Mouse (Mus musculus) ovary, adult 2 months (tissue): ENCODE measurements around the gene Ppih. TPM values are rescaled to one million over a fixed set of nuclear protein-coding genes. Genes with fewer than 3 reads are reported as not detected.

Experiments
- polyA plus RNA-seq: library from polyadenylated mRNA; depleted of rRNA; stranded (reverse); fragments of >200 nt; gene quantifications from 2 replicates; pipeline ENCODE4 v1.2.3, GENCODE M21; 2012; rRNA removed

Ppih gene
- polyA plus RNA-seq, result 3.3 and 7.1 TPM in 2 replicates

GRCm38 (mm10) chr4:119320131-119320830 is at the start of gene Ppih:
Ppih (minus strand) TSS chr4:119320546.

GRCm38 (mm10) chr4:119294415-119295133 is 25.8 kb downstream of the Ppih start, which contains the start of gene Ybx1:
Ybx1 (minus strand) TSS chr4:119294604.

GRCm38 (mm10) chr4:119255351-119255750 is 65.0 kb downstream of the Ppih start, which contains the start of gene Cldn19:
Cldn19 (plus strand) TSS chr4:119255414.

Other genes with a start within 250 kb of the Ppih start
- gene Slc2a1, start 211.8 kb downstream of the Ppih start, polyA plus RNA-seq, result 82.8 and 83.3 TPM in 2 replicates
- gene Zfp691, start 146.4 kb downstream of the Ppih start, polyA plus RNA-seq, result 16.9 and 24.8 TPM in 2 replicates
- gene Ermap, start 130.5 kb downstream of the Ppih start, polyA plus RNA-seq, result 0.77 and 0.98 TPM in 2 replicates
- 37.2 and 44.2 TPM in 2 replicates for gene Svbp, start 125.2 kb downstream of the Ppih start, polyA plus RNA-seq
- gene Tmem269, start 102.3 kb downstream of the Ppih start, polyA plus RNA-seq, result 1.6 and 2.2 TPM in 2 replicates
- 5.4 and 6.9 TPM in 2 replicates for gene AU022252, start 87.8 kb downstream of the Ppih start, polyA plus RNA-seq
- 95.6 and 125 TPM in 2 replicates for gene P3h1, start 87.6 kb downstream of the Ppih start, polyA plus RNA-seq
- 0.10 and 0.11 TPM in 2 replicates for gene Cldn19, start 65.1 kb downstream of the Ppih start, polyA plus RNA-seq
- 455 and 561 TPM in 2 replicates for gene Ybx1, start 25.9 kb downstream of the Ppih start, polyA plus RNA-seq
- gene Ccdc30, start 95.0 kb upstream of the Ppih start, polyA plus RNA-seq, result 3.0 and 3.4 TPM in 2 replicates
- gene Ppcs, start 101.9 kb upstream of the Ppih start, polyA plus RNA-seq, result 22.3 and 22.9 TPM in 2 replicates
- 7.7 and 10.0 TPM in 2 replicates for gene Zmynd12, start 102.3 kb upstream of the Ppih start, polyA plus RNA-seq
- gene Rimkla, start 172.1 kb upstream of the Ppih start, polyA plus RNA-seq, result 2.4 and 2.7 TPM in 2 replicates
- 17.8 and 27.6 TPM in 2 replicates for gene Foxj3, start 216.5 kb upstream of the Ppih start, polyA plus RNA-seq
- 11.3 and 23.5 TPM in 2 replicates for gene Frg2f1, start 219.0 kb upstream of the Ppih start, polyA plus RNA-seq